Mouse (Mus musculus) hindbrain, embryonic 15.5 days (tissue): ENCODE measurements around the gene Vezf1. TPM values are rescaled to one million over a fixed set of nuclear protein-coding genes. Genes with fewer than 3 reads are reported as not detected.

Source experiments
- ATAC-seq: fragments of 200-750 bp; cut with Nextera tagmentation; 2 replicates; pipeline ENCODE4 v1.8.0; 2017; ENCODE audit warnings: low read depth, moderate number of reproducible peaks, moderate TSS enrichment; ENCODE audit not compliant: low FRiP score
- H3K27ac ChIP-seq: fragments of 300-500 bp; sonication (generic); replicated peaks from 2 replicates; pipeline ENCODE4 v1.5.1; 2015; ENCODE audit warnings: mild to moderate bottlenecking, inconsistent platforms
- H3K27me3 ChIP-seq: fragments of 300-500 bp; sonication (generic); 2 replicates; pipeline ENCODE4 v1.6.1; 2015; ENCODE audit warnings: control low read depth, inconsistent platforms
- H3K36me3 ChIP-seq: fragments of 300-500 bp; sonication (generic); 2 replicates; pipeline ENCODE4 v1.6.1; 2015; ENCODE audit warnings: control low read depth, inconsistent platforms
- H3K4me1 ChIP-seq: fragments of 300-500 bp; sonication (generic); replicated peaks from 2 replicates; pipeline ENCODE4 v1.6.1; 2015; ENCODE audit warnings: control low read depth, inconsistent platforms
- H3K4me2 ChIP-seq: fragments of 300-500 bp; sonication (generic); 2 replicates; pipeline ENCODE4 v1.6.1; 2015; ENCODE audit warnings: moderate library complexity, mild to moderate bottlenecking, inconsistent platforms
- H3K4me3 ChIP-seq: fragments of 300-500 bp; sonication (generic); 2 replicates; pipeline ENCODE4 v1.5.1; 2015; ENCODE audit warnings: mild to moderate bottlenecking, inconsistent platforms
- H3K9ac ChIP-seq: fragments of 300-500 bp; sonication (generic); 2 replicates; pipeline ENCODE4 v1.6.1; 2015; ENCODE audit warnings: inconsistent platforms
- H3K9me3 ChIP-seq: fragments of 300-500 bp; sonication (generic); 2 replicates; pipeline ENCODE4 v1.6.1; 2016; ENCODE audit warnings: control low read depth, inconsistent platforms
- WGBS: fragments of 180-500 bp; shearing (Covaris S2); methylation state at CpG from one replicate; pipeline ENCODE4 v1.1.7; 2015; 5-methylcytosine and 5-hydroxymethylcytosine counted together
- polyA plus RNA-seq: library from polyadenylated mRNA; unstranded; fragments of >200 nt; fragmentation: Nextera tagmentation; extraction: Ambion mirVana; gene quantifications from 2 replicates; pipeline ENCODE4 v1.2.1, GENCODE M21; 2015

Vezf1 gene
- polyA plus RNA-seq, 1 experiment from 2014 or later: 43.9 TPM

- Histone ChIP-seq H3K4me2 (peak overlapping the region; percentile 20; the same call in 1 of the 2 replicates), H3K27me3 (no peaks in the 10 kb centered on the region), H3K4me1 (peaks cover 54% of the 10 kb centered on the region), H3K9me3 (no peaks in the 10 kb centered on the region), H3K36me3 (no peaks in the 10 kb centered on the region), H3K27ac (peak overlapping the region; percentile 88), H3K9ac (no peak overlapping the region), H3K4me3 (no peak overlapping the region)
- ATAC-seq: peak; percentile 90
- 11% methylated on average over 8 of the region's 8 CpGs for WGBS
Observed at GRCm38 (mm10) chr11:88118817-88119642, 51.0 kb downstream of the Vezf1 start.

- Histone ChIP-seq H3K4me3 (no peak overlapping the region), H3K27me3 (no peaks in the 10 kb centered on the region), H3K4me1 (peaks cover 35% of the 10 kb centered on the region), H3K36me3 (no peaks in the 10 kb centered on the region), H3K9ac (no peak overlapping the region), H3K9me3 (no peaks in the 10 kb centered on the region), H3K4me2 (no peak overlapping the region), H3K27ac (0 out of 2 replicates have a peak overlapping the region, but pooled peaks have one; percentile 4)
- ATAC-seq: no peak
- whole genome bisulfite sequencing: 28% methylated on average over 5 of the region's 5 CpGs
Observed at GRCm38 (mm10) chr11:88122545-88122944, 54.5 kb downstream of the Vezf1 start.

DNA sequence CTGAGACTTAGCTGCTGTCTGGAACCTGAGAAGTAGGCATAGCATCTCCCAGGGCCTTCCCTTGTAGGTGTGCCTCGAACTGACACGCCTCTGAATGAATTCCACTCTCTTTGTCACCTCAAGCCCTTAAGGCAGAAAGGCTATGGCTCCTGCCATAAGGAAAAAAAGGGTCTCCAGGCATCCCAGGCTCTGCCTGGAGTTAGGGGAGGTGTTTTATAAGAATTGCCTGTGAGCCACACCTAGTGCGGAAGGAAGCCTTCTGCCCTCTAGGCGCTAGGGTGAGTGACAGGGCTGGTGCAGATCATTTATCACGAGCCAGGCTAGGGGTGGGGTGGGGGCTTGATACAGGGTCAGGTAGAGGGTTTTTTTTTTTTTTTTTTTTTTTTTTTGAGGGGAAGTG, 54.9 kb downstream of the Vezf1 start:
- Histone ChIP-seq H3K27ac (0 out of 2 replicates have a peak overlapping the region, but pooled peaks have one; percentile 4), H3K4me2 (no peak overlapping the region), H3K4me3 (no peak overlapping the region), H3K4me1 (peaks cover 31% of the 10 kb centered on the region), H3K36me3 (no peaks in the 10 kb centered on the region), H3K27me3 (no peaks in the 10 kb centered on the region), H3K9me3 (no peaks in the 10 kb centered on the region), H3K9ac (no peak overlapping the region)
- ATAC-seq: no peak
- WGBS: 72% methylated on average over 5 of the region's 5 CpGs

DNA sequence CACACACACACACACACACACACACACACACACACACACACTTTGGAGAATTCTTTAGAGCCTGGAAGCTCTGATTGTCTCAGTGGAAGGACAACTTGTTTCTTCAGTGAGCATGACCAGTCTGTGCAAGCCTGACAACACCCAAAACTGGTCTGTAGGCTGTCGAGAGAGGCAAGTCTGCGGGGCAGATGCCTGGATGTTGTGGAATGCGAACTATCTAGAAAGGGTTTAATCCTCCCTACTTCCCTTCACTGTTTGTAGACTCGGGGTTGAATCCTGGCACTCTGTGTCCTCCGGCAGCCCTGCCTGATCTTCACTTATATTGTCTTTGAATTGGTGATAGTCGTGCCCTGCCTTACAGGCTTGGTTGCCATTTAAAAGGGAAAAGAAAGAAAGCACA, 55.7 kb downstream of the Vezf1 start:
- Histone ChIP-seq H3K4me3 (no peak overlapping the region), H3K36me3 (no peaks in the 10 kb centered on the region), H3K4me2 (no peak overlapping the region), H3K27me3 (no peaks in the 10 kb centered on the region), H3K27ac (no peak overlapping the region; the same call in 1 of the 2 replicates), H3K9ac (no peak overlapping the region), H3K4me1 (peaks cover 24% of the 10 kb centered on the region), H3K9me3 (no peaks in the 10 kb centered on the region)
- WGBS: 38% methylated on average over 6 of the region's 6 CpGs
- ATAC-seq: no peak

GRCm38 (mm10) chr11:88125483-88125882, 57.4 kb downstream of the Vezf1 start:
- Histone ChIP-seq H3K4me1 (peaks cover 12% of the 10 kb centered on the region), H3K27me3 (no peaks in the 10 kb centered on the region), H3K9me3 (no peaks in the 10 kb centered on the region), H3K4me3 (no peak overlapping the region), H3K9ac (no peak overlapping the region), H3K4me2 (no peak overlapping the region), H3K36me3 (no peaks in the 10 kb centered on the region), H3K27ac (peak overlapping the region; percentile 75)
- 65% methylated on average over 7 of the region's 7 CpGs for WGBS
- ATAC-seq: no peak

- no peaks in the 10 kb centered on the region for H3K36me3 ChIP-seq
- ATAC-seq: peak; percentile 75
- peak overlapping the region; percentile 75 for H3K27ac ChIP-seq
- H3K9ac ChIP-seq: no peak overlapping the region
- H3K9me3 ChIP-seq: no peaks in the 10 kb centered on the region
- 17% methylated on average over 5 of the region's 5 CpGs for WGBS
- H3K4me1 ChIP-seq: peaks cover 14% of the 10 kb centered on the region
- no peak overlapping the region for H3K4me3 ChIP-seq
- no peak overlapping the region for H3K4me2 ChIP-seq
- no peaks in the 10 kb centered on the region for H3K27me3 ChIP-seq
Observed at GRCm38 (mm10) chr11:88126306-88126793, 58.3 kb downstream of the Vezf1 start.

- H3K4me3 ChIP-seq: no peak overlapping the region
- H3K4me1 ChIP-seq: peaks cover 15% of the 10 kb centered on the region
- no peak for ATAC-seq
- H3K27ac ChIP-seq: no peak overlapping the region
- H3K9me3 ChIP-seq: no peaks in the 10 kb centered on the region
- no peak overlapping the region for H3K4me2 ChIP-seq
- H3K27me3 ChIP-seq: no peaks in the 10 kb centered on the region
- WGBS: 91% methylated on average over 9 of the region's 9 CpGs
- no peak overlapping the region for H3K9ac ChIP-seq
- no peaks in the 10 kb centered on the region for H3K36me3 ChIP-seq
Observed at GRCm38 (mm10) chr11:88128461-88128860, 60.4 kb downstream of the Vezf1 start.

- WGBS: 67% methylated on average over 3 of the region's 3 CpGs
- Histone ChIP-seq H3K9ac (no peak overlapping the region), H3K27ac (no peak overlapping the region), H3K4me3 (no peak overlapping the region), H3K27me3 (no peaks in the 10 kb centered on the region), H3K36me3 (no peaks in the 10 kb centered on the region), H3K9me3 (no peaks in the 10 kb centered on the region), H3K4me1 (peaks cover 15% of the 10 kb centered on the region), H3K4me2 (no peak overlapping the region)
- ATAC-seq: no peak
Observed at GRCm38 (mm10) chr11:88129281-88129680, 61.2 kb downstream of the Vezf1 start.

- no peak for ATAC-seq
Observed at GRCm38 (mm10) chr11:88129935-88130334, 61.9 kb downstream of the Vezf1 start.

GRCm38 (mm10) chr11:88131847-88132246, 63.8 kb downstream of the Vezf1 start:
- H3K4me3 ChIP-seq: no peak overlapping the region
- no peak for ATAC-seq
- H3K4me2 ChIP-seq: no peak overlapping the region
- peak overlapping the region; percentile 60 for H3K27ac ChIP-seq
- H3K9me3 ChIP-seq: no peaks in the 10 kb centered on the region
- no peak overlapping the region for H3K9ac ChIP-seq
- H3K4me1 ChIP-seq: peaks cover 11% of the 10 kb centered on the region; the same call in 1 of the 2 replicates
- H3K36me3 ChIP-seq: no peaks in the 10 kb centered on the region
- 69% methylated on average over 8 of the region's 8 CpGs for WGBS
- H3K27me3 ChIP-seq: no peaks in the 10 kb centered on the region

More at GRCm38 (mm10) chr11:88129935-88130334, 61.9 kb downstream of the Vezf1 start:
- 90% methylated on average over 10 of the region's 10 CpGs for WGBS
- Histone ChIP-seq H3K4me1 (peaks cover 15% of the 10 kb centered on the region), H3K9me3 (no peaks in the 10 kb centered on the region), H3K27me3 (no peaks in the 10 kb centered on the region), H3K4me3 (no peak overlapping the region), H3K27ac (no peak overlapping the region), H3K9ac (no peak overlapping the region), H3K36me3 (no peaks in the 10 kb centered on the region), H3K4me2 (no peak overlapping the region)
